Mouse (Mus musculus) midbrain, embryonic 11.5 days (tissue): Measurements from ENCODE around the gene Pnpla2. TPM values are rescaled to one million over a fixed set of nuclear protein-coding genes. Genes with fewer than 3 reads are reported as not detected.

Experiments used
- ATAC-seq: fragments of 200-750 bp; cut with Nextera tagmentation; 2 replicates; pipeline ENCODE4 v1.8.0; 2017; ENCODE audit warnings: moderate TSS enrichment, moderate library complexity; ENCODE audit not compliant: low FRiP score
- DNase-seq: peaks from one replicate; pipeline ENCODE4 v3.0.0; 2015; ENCODE audit warnings: low spot score; ENCODE audit errors: missing footprints
- H3K27ac ChIP-seq: fragments of 300-500 bp; sonication (generic); 2 replicates; pipeline ENCODE4 v1.5.1; 2014; ENCODE audit warnings: low read depth, low read length
- H3K27me3 ChIP-seq: fragments of 300-500 bp; sonication (generic); 2 replicates; pipeline ENCODE4 v1.6.1; 2014; ENCODE audit warnings: mild to moderate bottlenecking, low read length, moderate library complexity, mixed read lengths; ENCODE audit not compliant: control insufficient read depth, insufficient read depth
- H3K36me3 ChIP-seq: fragments of 300-500 bp; sonication (generic); 2 replicates; pipeline ENCODE4 v1.6.1; 2014; ENCODE audit warnings: mild to moderate bottlenecking, low read length, moderate library complexity, mixed read lengths; ENCODE audit not compliant: control insufficient read depth, insufficient read depth
- H3K4me1 ChIP-seq: fragments of 300-500 bp; sonication (generic); 2 replicates; pipeline ENCODE4 v1.6.1; 2014; ENCODE audit warnings: low read length; ENCODE audit not compliant: control insufficient read depth, insufficient read depth
- H3K4me2 ChIP-seq: fragments of 300-500 bp; sonication (generic); 2 replicates; pipeline ENCODE4 v1.6.1; 2014; ENCODE audit warnings: mild to moderate bottlenecking, moderate library complexity
- H3K4me3 ChIP-seq: fragments of 300-500 bp; sonication (generic); 2 replicates; pipeline ENCODE4 v1.5.1; 2014; ENCODE audit warnings: low read depth, low read length
- H3K9ac ChIP-seq: fragments of 300-500 bp; sonication (generic); 2 replicates; pipeline ENCODE4 v1.6.1; 2014; ENCODE audit warnings: low read length
- H3K9me3 ChIP-seq: fragments of 300-500 bp; sonication (generic); 2 replicates; pipeline ENCODE4 v1.6.1; 2016; ENCODE audit warnings: low read length; ENCODE audit not compliant: control insufficient read depth
- WGBS: fragments of 180-500 bp; shearing (Covaris S2); extraction: QIAGEN DNeasy Blood & Tissue Kit; methylation state at CpG from one replicate; pipeline ENCODE4 v1.1.7; 2014; 5-methylcytosine and 5-hydroxymethylcytosine counted together
- polyA plus RNA-seq: library from polyadenylated mRNA; unstranded; fragments of >200 nt; fragmentation: Nextera tagmentation; extraction: Ambion mirVana; gene quantifications from 2 replicates; pipeline ENCODE4 v1.2.1, GENCODE M21; 2014

Pnpla2 gene
- polyA plus RNA-seq, 1 experiment from 2014 or later: 12.7 TPM

DNA sequence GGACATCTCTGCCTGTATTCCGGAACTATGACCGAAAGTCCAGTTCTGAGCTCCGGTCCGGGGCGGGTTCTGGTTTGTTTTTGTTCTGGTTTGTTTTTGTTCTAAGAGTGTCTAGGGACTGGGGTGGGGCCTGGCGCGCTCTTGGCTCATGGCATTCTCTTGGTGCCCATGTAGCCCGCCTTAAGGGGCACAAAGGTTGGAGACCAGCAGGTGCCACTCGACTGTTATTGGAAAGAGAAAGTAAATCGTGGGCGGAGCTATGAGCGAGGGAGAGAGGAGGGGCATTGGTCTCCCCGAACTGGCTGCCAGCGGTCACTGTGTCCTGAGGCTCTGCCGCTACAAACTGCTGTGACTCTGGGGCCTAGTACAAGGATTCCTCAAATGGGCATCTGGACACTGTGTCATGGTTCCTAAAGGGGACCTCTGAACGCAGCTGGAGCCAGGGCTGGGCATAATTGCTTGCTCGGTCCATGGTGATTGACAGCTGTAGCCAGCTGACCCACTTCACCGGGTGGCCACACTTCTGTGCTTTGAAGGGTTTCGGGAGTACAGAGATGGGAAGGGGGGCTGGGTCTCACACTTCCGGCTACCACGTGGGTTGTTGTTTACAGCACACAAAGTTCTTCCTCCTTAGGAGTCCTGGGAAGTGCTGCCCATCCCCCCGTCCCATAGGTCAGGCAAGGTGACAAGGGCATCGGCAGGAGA, 764 bp downstream of the Pnpla2 start:
- H3K36me3 ChIP-seq: peaks cover 2% of the 10 kb centered on the region
- ATAC-seq (peak; percentile 47), DNase-seq (no peak)
- H3K4me1 ChIP-seq: peaks cover 8% of the 10 kb centered on the region
- H3K4me2 ChIP-seq: peak overlapping the region; percentile 98
- H3K9ac ChIP-seq: peak overlapping the region; percentile 76
- no peak overlapping the region for H3K27ac ChIP-seq
- 2% methylated on average over 23 of the region's 23 CpGs for WGBS
- no peaks in the 10 kb centered on the region for H3K9me3 ChIP-seq
- peak overlapping the region; percentile 62 for H3K4me3 ChIP-seq
- H3K27me3 ChIP-seq: peaks cover 10% of the 10 kb centered on the region

DNA sequence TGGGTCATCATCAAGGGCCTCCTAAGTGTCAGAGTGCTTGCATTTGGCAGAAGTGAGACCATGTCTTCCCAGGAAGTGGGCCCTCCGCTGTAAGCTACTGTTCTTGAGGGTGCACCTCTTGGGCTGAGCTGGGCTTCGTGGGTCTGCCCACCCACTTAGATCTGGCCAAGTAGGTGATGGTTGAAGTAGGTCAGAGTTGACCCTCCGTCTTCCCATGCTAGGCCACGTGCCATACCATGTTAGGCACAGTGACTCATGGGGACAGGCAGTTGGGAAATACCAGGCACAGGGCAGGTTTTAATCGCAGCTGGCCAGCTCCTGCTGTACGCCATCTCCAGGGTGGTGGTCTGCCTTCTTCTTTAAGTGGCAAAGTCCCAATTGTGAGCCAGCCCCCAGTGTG, 1.7 kb downstream of the Pnpla2 start:
- Histone ChIP-seq H3K4me2 (no peak overlapping the region), H3K27me3 (peaks cover 20% of the 10 kb centered on the region)
- WGBS: 91% methylated on average over 6 of the region's 6 CpGs

DNA sequence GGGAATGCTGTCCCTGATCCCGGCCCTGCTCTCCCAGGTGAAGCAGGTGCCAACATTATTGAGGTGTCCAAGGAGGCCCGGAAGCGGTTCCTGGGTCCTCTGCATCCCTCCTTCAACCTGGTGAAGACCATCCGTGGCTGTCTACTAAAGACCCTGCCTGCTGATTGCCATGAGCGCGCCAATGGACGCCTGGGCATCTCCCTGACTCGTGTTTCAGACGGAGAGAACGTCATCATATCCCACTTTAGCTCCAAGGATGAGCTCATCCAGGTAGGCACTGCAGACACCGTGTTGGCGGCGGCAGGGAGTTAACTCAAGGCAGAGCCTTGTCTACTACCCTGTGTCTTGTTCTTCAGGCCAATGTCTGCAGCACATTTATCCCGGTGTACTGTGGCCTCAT, 2.2 kb downstream of the Pnpla2 start:
- H3K4me1 ChIP-seq: peaks cover 13% of the 10 kb centered on the region
- DNase-seq: no peak
- no peak for ATAC-seq
- H3K27ac ChIP-seq: no peak overlapping the region
- no peak overlapping the region for H3K4me3 ChIP-seq
- H3K9me3 ChIP-seq: no peaks in the 10 kb centered on the region
- H3K36me3 ChIP-seq: no peaks in the 10 kb centered on the region; the same call in 1 of the 2 replicates
- 90% methylated on average over 14 of the region's 14 CpGs for WGBS
- H3K27me3 ChIP-seq: peaks cover 25% of the 10 kb centered on the region
- H3K4me2 ChIP-seq: no peak overlapping the region
- H3K9ac ChIP-seq: no peak overlapping the region

More for the DNA sequence above, 1.7 kb downstream of the Pnpla2 start:
- ATAC-seq (no peak), DNase-seq (no peak)
- Histone ChIP-seq H3K4me1 (peaks cover 10% of the 10 kb centered on the region), H3K9me3 (no peaks in the 10 kb centered on the region), H3K36me3 (no peaks in the 10 kb centered on the region; the same call in 1 of the 2 replicates), H3K9ac (no peak overlapping the region), H3K27ac (no peak overlapping the region), H3K4me3 (no peak overlapping the region)

DNA sequence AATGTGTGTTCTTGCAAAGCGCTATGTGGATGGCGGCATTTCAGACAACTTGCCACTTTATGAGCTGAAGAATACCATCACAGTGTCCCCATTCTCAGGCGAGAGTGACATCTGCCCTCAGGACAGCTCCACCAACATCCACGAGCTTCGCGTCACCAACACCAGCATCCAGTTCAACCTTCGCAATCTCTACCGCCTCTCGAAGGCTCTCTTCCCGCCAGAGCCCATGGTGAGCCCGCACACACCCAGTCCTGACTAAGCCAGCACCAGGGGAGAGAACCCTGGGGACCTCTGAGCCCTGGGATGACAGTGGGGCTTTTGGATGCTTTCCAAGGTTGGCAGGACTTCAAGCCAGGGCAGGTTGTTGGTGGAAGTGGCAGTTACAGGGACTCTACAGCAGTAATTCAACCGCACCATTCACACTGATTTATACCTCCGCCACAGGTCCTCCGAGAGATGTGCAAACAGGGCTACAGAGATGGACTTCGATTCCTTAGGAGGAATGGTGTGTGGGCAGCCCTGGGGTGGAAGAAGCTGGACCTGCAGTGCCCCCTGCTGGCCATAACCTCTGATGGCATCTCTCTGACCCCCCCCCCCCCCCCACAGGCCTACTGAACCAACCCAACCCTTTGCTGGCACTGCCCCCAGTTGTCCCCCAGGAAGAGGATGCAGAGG, 3.1 kb downstream of the Pnpla2 start:
- H3K27me3 ChIP-seq: peaks cover 34% of the 10 kb centered on the region
- WGBS: 73% methylated on average over 15 of the region's 15 CpGs
- DNase-seq: peak; percentile 91

DNA sequence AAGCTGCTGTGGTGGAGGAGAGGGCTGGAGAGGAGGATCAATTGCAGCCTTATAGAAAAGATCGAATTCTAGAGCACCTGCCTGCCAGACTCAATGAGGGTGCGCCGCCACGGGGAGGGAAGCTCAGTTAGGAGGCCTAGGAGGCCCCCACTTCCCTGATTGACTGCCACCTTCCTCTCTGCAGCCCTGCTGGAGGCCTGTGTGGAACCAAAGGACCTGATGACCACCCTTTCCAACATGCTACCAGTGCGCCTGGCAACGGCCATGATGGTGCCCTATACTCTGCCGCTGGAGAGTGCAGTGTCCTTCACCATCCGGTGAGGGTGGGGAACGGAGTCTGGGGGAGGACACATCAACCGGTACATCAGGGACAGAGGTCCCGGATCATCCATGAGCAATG, 3.7 kb downstream of the Pnpla2 start:
- H3K27me3 ChIP-seq: peaks cover 39% of the 10 kb centered on the region

More for the DNA sequence above, 3.1 kb downstream of the Pnpla2 start:
- Histone ChIP-seq H3K27ac (no peak overlapping the region), H3K4me3 (no peak overlapping the region), H3K4me2 (no peak overlapping the region), H3K36me3 (no peaks in the 10 kb centered on the region), H3K9me3 (no peaks in the 10 kb centered on the region), H3K4me1 (peaks cover 13% of the 10 kb centered on the region), H3K9ac (no peak overlapping the region)
- no peak for ATAC-seq

DNA sequence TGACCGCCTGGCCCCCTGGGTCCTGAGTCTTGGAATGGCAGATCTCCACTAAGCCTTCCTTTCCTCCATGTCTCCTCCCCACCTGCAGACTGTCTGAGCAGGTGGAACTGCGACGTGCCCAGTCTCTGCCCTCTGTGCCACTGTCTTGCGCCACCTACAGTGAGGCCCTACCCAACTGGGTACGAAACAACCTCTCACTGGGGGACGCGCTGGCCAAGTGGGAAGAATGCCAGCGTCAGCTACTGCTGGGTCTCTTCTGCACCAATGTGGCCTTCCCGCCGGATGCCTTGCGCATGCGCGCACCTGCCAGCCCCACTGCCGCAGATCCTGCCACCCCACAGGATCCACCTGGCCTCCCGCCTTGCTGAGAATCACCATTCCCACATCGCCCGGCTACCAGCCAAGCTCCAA, 4.3 kb downstream of the Pnpla2 start:
- WGBS: 90% methylated on average over 17 of the region's 17 CpGs
- Histone ChIP-seq H3K9me3 (no peaks in the 10 kb centered on the region), H3K4me1 (peaks cover 13% of the 10 kb centered on the region), H3K4me2 (no peak overlapping the region), H3K4me3 (no peak overlapping the region), H3K27ac (no peak overlapping the region), H3K27me3 (peaks cover 45% of the 10 kb centered on the region), H3K36me3 (no peaks in the 10 kb centered on the region), H3K9ac (no peak overlapping the region)
- ATAC-seq (no peak), DNase-seq (no peak)

More for the DNA sequence above, 3.7 kb downstream of the Pnpla2 start:
- Histone ChIP-seq H3K4me2 (no peak overlapping the region), H3K27ac (no peak overlapping the region), H3K36me3 (no peaks in the 10 kb centered on the region), H3K9ac (no peak overlapping the region), H3K4me3 (no peak overlapping the region), H3K9me3 (no peaks in the 10 kb centered on the region), H3K4me1 (peaks cover 13% of the 10 kb centered on the region)
- no peak for ATAC-seq
- 92% methylated on average over 11 of the region's 11 CpGs for WGBS
- DNase-seq: no peak

DNA sequence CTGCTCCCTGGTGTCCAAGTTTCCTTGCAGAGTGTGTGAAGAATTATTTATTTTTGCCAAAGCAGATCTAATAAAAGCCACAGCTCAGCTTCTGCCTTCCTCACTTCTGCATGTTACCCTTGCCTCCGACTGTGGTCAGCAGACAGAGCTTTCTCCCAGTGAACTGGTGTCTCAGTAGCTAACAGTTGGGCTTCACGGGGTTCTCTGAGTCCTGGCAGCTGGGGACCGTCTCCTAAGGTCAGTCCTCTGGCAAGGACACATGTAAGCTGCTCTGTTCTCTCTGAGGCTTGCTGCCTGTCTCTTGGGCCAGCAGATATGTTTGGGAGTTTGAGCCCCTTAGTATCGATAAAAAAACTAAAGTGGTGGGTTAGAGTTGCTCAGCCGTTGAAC, 5.0 kb downstream of the Pnpla2 start:
- Histone ChIP-seq H3K4me2 (no peak overlapping the region), H3K4me3 (no peak overlapping the region), H3K9ac (no peak overlapping the region), H3K9me3 (no peaks in the 10 kb centered on the region), H3K27me3 (peaks cover 52% of the 10 kb centered on the region), H3K27ac (no peak overlapping the region), H3K36me3 (no peaks in the 10 kb centered on the region), H3K4me1 (peaks cover 17% of the 10 kb centered on the region)
- WGBS: 79% methylated on average over 5 of the region's 5 CpGs
- DNase-seq: no peak
- ATAC-seq: no peak

DNA sequence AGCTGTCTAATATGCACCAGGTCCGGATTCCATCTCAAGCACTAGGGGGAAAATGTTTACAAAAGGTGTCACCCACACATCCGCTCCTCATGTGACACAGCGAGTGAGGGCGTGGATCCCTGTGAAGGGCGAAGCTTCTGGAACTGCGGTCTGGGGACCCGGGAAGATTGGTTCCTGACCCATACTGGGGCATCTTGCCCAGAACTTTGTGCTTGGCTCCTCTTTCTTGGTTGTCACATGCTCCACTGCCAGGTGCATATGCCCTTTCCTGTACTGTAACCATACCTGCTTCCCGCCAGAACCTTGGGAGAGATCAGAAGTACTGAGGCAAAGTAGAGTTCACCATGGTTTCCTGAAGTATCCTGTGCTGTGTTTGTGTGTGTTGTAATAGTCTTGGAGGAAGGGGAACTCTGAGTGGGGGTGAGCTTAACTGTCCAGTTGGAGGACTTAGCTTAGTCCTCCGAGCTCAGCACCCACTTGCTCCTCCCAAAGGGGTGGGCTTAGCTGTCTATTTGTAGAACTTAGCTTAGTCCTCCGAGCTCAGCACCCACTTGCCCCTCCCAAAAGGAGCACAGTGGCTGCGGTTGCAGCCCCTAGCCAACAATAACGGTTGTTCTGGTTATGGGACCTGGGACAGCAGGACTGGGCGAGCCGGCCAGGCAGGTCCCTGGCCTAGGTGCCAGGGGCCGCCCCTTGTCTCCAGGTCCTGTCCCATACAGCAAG, 5.6 kb downstream of the Pnpla2 start, which contains the start of gene Cracr2b:
Gene Cracr2b, plus strand, starts transcription at position 704 of the 723 bp plus-strand sequence.
- 77% methylated on average over 15 of the region's 15 CpGs for WGBS

More for the DNA sequence above, 5.6 kb downstream of the Pnpla2 start, which contains the start of gene Cracr2b:
- H3K36me3 ChIP-seq: no peaks in the 10 kb centered on the region
- DNase-seq: no peak
- no peak within 1 kb of the TSS for H3K27ac ChIP-seq
- peak within 1 kb of the TSS; percentile 34; the same call in 1 of the 2 replicates for H3K9ac ChIP-seq
- peaks cover 18% of the 10 kb centered on the region for H3K4me1 ChIP-seq
- H3K27me3 ChIP-seq: peaks cover 58% of the 10 kb centered on the region
- H3K4me2 ChIP-seq: peak within 1 kb of the TSS; percentile 43
- H3K4me3 ChIP-seq: peak within 1 kb of the TSS; percentile 35
- no peak for ATAC-seq
- no peaks in the 10 kb centered on the region for H3K9me3 ChIP-seq
